Mouse (Mus musculus) stomach, embryonic 15.5 days (tissue): ENCODE measurements around the gene Shprh. TPM values are rescaled to one million over a fixed set of nuclear protein-coding genes. Genes with fewer than 3 reads are reported as not detected.
"Not testable (repeated sequence)": the region's sequence is repeated elsewhere in the genome, so short reads cannot be mapped to it uniquely, and the experiment has no call there.

Source experiments
- ATAC-seq: fragments of 200-750 bp; cut with Nextera tagmentation; 2 replicates; pipeline ENCODE4 v1.8.0; 2017; ENCODE audit warnings: low read depth, moderate number of reproducible peaks, moderate TSS enrichment; ENCODE audit not compliant: insufficient read depth, low FRiP score
- H3K27ac ChIP-seq: fragments of 300-500 bp; sonication (generic); 2 replicates; pipeline ENCODE4 v1.5.1; 2015; ENCODE audit warnings: mild to moderate bottlenecking, inconsistent platforms
- H3K27me3 ChIP-seq: fragments of 300-500 bp; sonication (generic); replicated peaks from 2 replicates; pipeline ENCODE4 v1.6.1; 2015; ENCODE audit warnings: inconsistent platforms
- H3K36me3 ChIP-seq: fragments of 300-500 bp; sonication (generic); 2 replicates; pipeline ENCODE4 v1.6.1; 2015; ENCODE audit warnings: inconsistent platforms
- H3K4me1 ChIP-seq: fragments of 300-500 bp; sonication (generic); 2 replicates; pipeline ENCODE4 v1.6.1; 2015; ENCODE audit warnings: inconsistent platforms
- H3K4me2 ChIP-seq: fragments of 300-500 bp; sonication (generic); 2 replicates; pipeline ENCODE4 v1.6.1; 2015; ENCODE audit warnings: mild to moderate bottlenecking, inconsistent platforms
- H3K4me3 ChIP-seq: fragments of 300-500 bp; sonication (generic); replicated peaks from 2 replicates; pipeline ENCODE4 v1.5.1; 2015; ENCODE audit warnings: inconsistent platforms
- H3K9ac ChIP-seq: fragments of 300-500 bp; sonication (generic); 2 replicates; pipeline ENCODE4 v1.6.1; 2015; ENCODE audit warnings: inconsistent platforms
- H3K9me3 ChIP-seq: fragments of 300-500 bp; sonication (generic); 2 replicates; pipeline ENCODE4 v1.6.1; 2016; ENCODE audit warnings: inconsistent platforms
- WGBS: fragments of 180-500 bp; shearing (Covaris S2); methylation state at CpG from one replicate; pipeline ENCODE4 v1.1.7; 2015; 5-methylcytosine and 5-hydroxymethylcytosine counted together
- polyA plus RNA-seq: library from polyadenylated mRNA; unstranded; fragments of >200 nt; fragmentation: Nextera tagmentation; extraction: Ambion mirVana; gene quantifications from 2 replicates; pipeline ENCODE4 v1.2.1, GENCODE M21; 2015

Shprh gene
- polyA plus RNA-seq, 1 experiment from 2014 or later, result 15.1 TPM

- H3K9me3 ChIP-seq, result no peaks in the 10 kb centered on the region
- ATAC-seq, result no peak
- no peak overlapping the region for H3K27ac ChIP-seq
- no peak overlapping the region for H3K9ac ChIP-seq
- H3K4me1 ChIP-seq, result no peaks in the 10 kb centered on the region
- WGBS, result 90% methylated on average over 5 of the region's 5 CpGs
- H3K4me2 ChIP-seq, result no peak overlapping the region
- no peak overlapping the region for H3K4me3 ChIP-seq
- peaks cover 10% of the 10 kb centered on the region; the same call in 1 of the 2 replicates for H3K36me3 ChIP-seq
- H3K27me3 ChIP-seq, result no peaks in the 10 kb centered on the region
These were observed 30.9 kb downstream of the Shprh start for GRCm38 (mm10) chr10:11180077-11180476.

DNA sequence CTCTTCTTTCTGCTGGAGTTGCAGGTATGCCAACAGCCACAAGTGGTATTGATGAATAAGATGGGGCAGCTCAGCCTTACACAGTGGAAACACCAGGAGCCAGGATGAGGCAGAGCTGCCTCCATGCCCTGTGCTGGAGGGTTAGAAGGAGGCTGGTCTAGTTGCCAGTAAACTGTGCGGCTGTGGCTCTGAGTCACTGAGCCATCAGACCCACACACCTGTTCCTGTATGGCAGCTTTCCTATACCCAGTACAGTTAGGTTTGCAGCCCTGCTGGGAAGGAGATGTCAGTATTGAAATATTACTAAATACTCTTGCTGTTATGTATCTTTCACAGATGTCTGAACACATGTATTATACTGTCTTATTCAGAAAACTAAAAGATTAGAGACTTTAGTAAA is 48.1 kb downstream of the Shprh start:
- 79% methylated on average over 1 of the region's 1 CpGs for WGBS
- no peaks in the 10 kb centered on the region for H3K9me3 ChIP-seq
- H3K9ac ChIP-seq, result no peak overlapping the region
- H3K4me2 ChIP-seq, result no peak overlapping the region
- peaks cover 13% of the 10 kb centered on the region; the same call in 1 of the 2 replicates for H3K36me3 ChIP-seq
- H3K27ac ChIP-seq, result no peak overlapping the region
- no peak for ATAC-seq
- no peaks in the 10 kb centered on the region for H3K27me3 ChIP-seq
- no peaks in the 10 kb centered on the region for H3K4me1 ChIP-seq
- H3K4me3 ChIP-seq, result no peak overlapping the region

DNA sequence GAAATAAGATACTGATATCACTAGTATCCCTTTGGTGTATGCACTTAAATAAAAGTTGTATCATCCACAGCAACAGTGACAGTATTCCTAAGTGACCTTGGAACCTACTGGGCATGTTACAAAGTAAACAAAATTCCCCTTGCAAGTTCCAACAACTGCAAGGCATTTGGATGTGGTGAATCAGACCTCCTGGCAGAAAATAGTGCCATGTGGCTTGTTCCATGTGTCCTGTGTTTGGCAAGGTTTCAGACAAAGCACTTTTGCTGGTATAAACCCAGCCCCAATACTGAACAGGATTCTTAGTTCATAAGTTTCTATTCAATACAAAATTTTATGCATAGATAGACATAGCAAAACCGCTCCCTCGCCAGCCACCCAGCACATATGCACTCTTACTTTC is 49.1 kb downstream of the Shprh start:
- ATAC-seq, result no peak
- 91% methylated on average over 2 of the region's 2 CpGs for WGBS
- Histone ChIP-seq H3K27me3 (no peaks in the 10 kb centered on the region), H3K4me2 (no peak overlapping the region), H3K36me3 (peaks cover 17% of the 10 kb centered on the region; the same call in 1 of the 2 replicates), H3K9ac (no peak overlapping the region), H3K4me3 (no peak overlapping the region), H3K27ac (no peak overlapping the region), H3K4me1 (no peaks in the 10 kb centered on the region), H3K9me3 (no peaks in the 10 kb centered on the region)

- no peak overlapping the region for H3K27ac ChIP-seq
- WGBS, result 81% methylated on average over 4 of the region's 4 CpGs
- no peaks in the 10 kb centered on the region for H3K4me1 ChIP-seq
- no peak for ATAC-seq
- H3K9ac ChIP-seq, result no peak overlapping the region
- no peaks in the 10 kb centered on the region for H3K9me3 ChIP-seq
- H3K27me3 ChIP-seq, result no peaks in the 10 kb centered on the region
- H3K4me2 ChIP-seq, result no peak overlapping the region
- H3K36me3 ChIP-seq, result 0 out of 2 replicates have a peak, but pooled peaks cover 10% of the 10 kb centered on the region
- no peak overlapping the region for H3K4me3 ChIP-seq
These were observed 50.8 kb downstream of the Shprh start for GRCm38 (mm10) chr10:11199980-11200379.

GRCm38 (mm10) chr10:11205883-11206282 is 56.7 kb downstream of the Shprh start:
- H3K9me3 ChIP-seq, H3K4me2 ChIP-seq, H3K4me1 ChIP-seq, H3K9ac ChIP-seq, H3K27me3 ChIP-seq, H3K4me3 ChIP-seq, H3K27ac ChIP-seq, ATAC-seq: not testable (repeated sequence)
- 78% methylated on average over 2 of the region's 2 CpGs for WGBS
- peaks cover 13% of the 10 kb centered on the region for H3K36me3 ChIP-seq

- no peak overlapping the region for H3K4me3 ChIP-seq
- no peaks in the 10 kb centered on the region for H3K9me3 ChIP-seq
- no peaks in the 10 kb centered on the region for H3K4me1 ChIP-seq
- no peak overlapping the region for H3K27ac ChIP-seq
- no peak overlapping the region for H3K4me2 ChIP-seq
- ATAC-seq, result no peak
- no peak overlapping the region for H3K9ac ChIP-seq
- H3K36me3 ChIP-seq, result peaks cover 16% of the 10 kb centered on the region
- 86% methylated on average over 1 of the region's 1 CpGs for WGBS
- no peaks in the 10 kb centered on the region for H3K27me3 ChIP-seq
These were observed 59.4 kb downstream of the Shprh start for GRCm38 (mm10) chr10:11208670-11209069.

- Histone ChIP-seq H3K9me3 (no peaks in the 10 kb centered on the region), H3K9ac (no peak overlapping the region), H3K27ac (no peak overlapping the region), H3K36me3 (peaks cover 16% of the 10 kb centered on the region), H3K4me3 (no peak overlapping the region), H3K27me3 (no peaks in the 10 kb centered on the region), H3K4me2 (no peak overlapping the region), H3K4me1 (no peaks in the 10 kb centered on the region)
- no peak for ATAC-seq
- 80% methylated on average over 4 of the region's 4 CpGs for WGBS
These were observed 62.8 kb downstream of the Shprh start for GRCm38 (mm10) chr10:11212003-11212402.

DNA sequence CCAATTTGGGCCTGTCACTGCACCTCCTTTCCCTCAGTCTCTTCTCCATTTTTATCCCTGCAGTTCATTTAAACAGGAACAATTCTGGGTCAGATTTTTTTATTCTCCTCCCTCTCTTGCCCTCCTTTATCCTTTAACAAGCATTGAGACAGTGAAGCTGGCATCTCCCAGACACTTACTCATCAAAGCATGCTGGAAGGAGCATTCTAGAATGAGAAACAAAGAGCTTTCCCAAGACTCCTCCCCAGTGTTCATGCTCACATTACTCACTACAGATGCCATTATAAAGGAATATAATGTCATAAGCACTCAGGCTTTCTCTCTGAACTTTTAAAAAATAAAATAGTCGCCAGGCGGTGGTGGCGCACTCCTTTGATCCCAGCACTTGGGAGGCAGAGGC is 77.2 kb downstream of the Shprh start:
- WGBS, result 87% methylated on average over 3 of the region's 3 CpGs
- ATAC-seq, result no peak
- no peak overlapping the region for H3K4me3 ChIP-seq
- no peaks in the 10 kb centered on the region for H3K27me3 ChIP-seq
- no peak overlapping the region for H3K27ac ChIP-seq
- no peak overlapping the region for H3K4me2 ChIP-seq
- H3K9me3 ChIP-seq, result no peaks in the 10 kb centered on the region
- H3K9ac ChIP-seq, result no peak overlapping the region
- H3K4me1 ChIP-seq, result no peaks in the 10 kb centered on the region
- H3K36me3 ChIP-seq, result no peaks in the 10 kb centered on the region

GRCm38 (mm10) chr10:11229545-11230178 is 80.4 kb downstream of the Shprh start:
- Histone ChIP-seq H3K4me1 (no peaks in the 10 kb centered on the region), H3K9ac (no peak overlapping the region), H3K27me3 (no peaks in the 10 kb centered on the region), H3K4me3 (no peak overlapping the region), H3K36me3 (no peaks in the 10 kb centered on the region), H3K9me3 (no peaks in the 10 kb centered on the region), H3K4me2 (no peak overlapping the region), H3K27ac (no peak overlapping the region)
- 14% methylated on average over 6 of the region's 6 CpGs for WGBS
- ATAC-seq, result peak; percentile 56

GRCm38 (mm10) chr10:11233208-11233607 is 84.0 kb downstream of the Shprh start:
- no peaks in the 10 kb centered on the region for H3K9me3 ChIP-seq
- no peak overlapping the region for H3K4me2 ChIP-seq
- no peaks in the 10 kb centered on the region for H3K36me3 ChIP-seq
- no peak overlapping the region for H3K4me3 ChIP-seq
- ATAC-seq, result no peak
- H3K27me3 ChIP-seq, result no peaks in the 10 kb centered on the region
- 59% methylated on average over 3 of the region's 3 CpGs for WGBS
- H3K9ac ChIP-seq, result no peak overlapping the region
- no peaks in the 10 kb centered on the region for H3K4me1 ChIP-seq
- no peak overlapping the region for H3K27ac ChIP-seq

DNA sequence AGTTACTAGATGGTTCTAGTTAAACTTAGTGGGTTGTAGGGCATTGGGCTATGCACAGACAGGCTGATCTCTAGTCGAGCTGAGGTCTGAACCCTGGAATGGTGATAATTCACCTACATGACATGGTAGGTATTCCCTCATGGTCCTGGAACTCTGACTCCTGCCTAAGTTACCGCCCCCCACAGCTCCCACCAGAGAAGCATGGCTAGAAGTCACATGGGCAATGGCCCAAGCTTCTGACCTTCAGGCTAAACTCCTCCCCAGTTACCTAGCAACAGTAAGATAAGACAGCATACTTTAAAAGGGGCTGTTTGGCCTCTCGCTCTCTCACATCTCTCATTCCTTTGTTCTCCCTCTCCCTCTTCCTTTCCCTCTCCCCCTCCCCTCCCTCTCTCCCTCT is 93.8 kb downstream of the Shprh start:
- H3K9me3 ChIP-seq, H3K36me3 ChIP-seq, ATAC-seq, H3K4me2 ChIP-seq, H3K4me3 ChIP-seq, H3K27me3 ChIP-seq, H3K9ac ChIP-seq, H3K4me1 ChIP-seq, H3K27ac ChIP-seq: not testable (repeated sequence)
- WGBS, result 34% methylated on average over 3 of the region's 3 CpGs

DNA sequence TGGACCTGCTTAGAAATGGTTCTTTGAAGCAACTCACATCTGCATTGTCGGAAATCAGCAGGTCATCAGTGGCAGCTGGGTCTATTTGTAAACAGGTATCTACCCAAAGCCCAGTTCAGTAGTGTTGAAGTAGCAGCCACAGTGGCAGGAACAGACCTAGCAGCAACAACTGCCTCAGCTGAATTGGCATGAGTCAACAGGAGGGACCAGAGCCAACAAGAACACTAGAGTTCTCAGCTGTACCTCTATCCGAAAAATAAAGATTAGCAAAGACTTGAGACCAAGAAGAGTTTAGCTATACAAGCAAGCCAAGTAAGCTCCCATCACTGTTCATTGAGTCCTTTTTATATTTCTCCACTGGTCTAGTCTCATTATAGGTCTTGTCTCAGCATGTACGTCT is 99.0 kb downstream of the Shprh start:
- Histone ChIP-seq H3K4me2 (no peak overlapping the region), H3K36me3 (no peaks in the 10 kb centered on the region), H3K27ac (no peak overlapping the region), H3K27me3 (no peaks in the 10 kb centered on the region), H3K4me1 (no peaks in the 10 kb centered on the region), H3K9me3 (no peaks in the 10 kb centered on the region), H3K4me3 (no peak overlapping the region), H3K9ac (no peak overlapping the region)
- 80% methylated on average over 3 of the region's 3 CpGs for WGBS
- ATAC-seq, result no peak
